Mouse (Mus musculus) cerebellum, postnatal 10 days (tissue): ENCODE data around the gene G430095P16Rik.
A peak's percentile ranks its signal among the peaks of the same experiment; 100 is the strongest.

ENCODE experiments used
- DNase-seq, 2 experiments: peaks; one replicate each; pipeline ENCODE4 v3.0.0; 2021; ENCODE audit warnings: mixed read lengths in 2 of 2

The G430095P16Rik gene

DNA sequence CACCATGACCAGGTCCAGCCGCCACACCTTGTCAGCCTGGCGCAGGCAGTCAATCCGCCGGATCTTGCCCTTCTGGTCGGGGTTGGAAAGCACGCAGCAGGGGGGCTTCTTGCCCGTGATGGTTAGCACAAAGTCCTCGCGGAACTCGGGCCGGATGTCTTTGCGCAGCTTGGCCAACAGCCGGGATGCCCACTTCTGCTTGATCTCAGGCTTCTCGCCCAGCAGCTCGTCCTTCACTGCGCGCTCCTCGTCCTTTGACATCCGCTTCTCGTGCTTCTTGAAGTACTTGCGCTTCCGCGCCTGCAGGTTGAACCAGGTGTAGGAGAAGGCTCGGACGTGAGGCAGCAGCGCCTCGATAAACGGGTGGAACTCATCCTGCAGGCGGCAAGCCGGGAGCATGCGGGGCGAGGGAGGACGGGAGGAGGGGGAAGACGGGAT lies 49.2 kb downstream of the G430095P16Rik start:
- peak; percentile 91 to 93 for DNase-seq

DNA sequence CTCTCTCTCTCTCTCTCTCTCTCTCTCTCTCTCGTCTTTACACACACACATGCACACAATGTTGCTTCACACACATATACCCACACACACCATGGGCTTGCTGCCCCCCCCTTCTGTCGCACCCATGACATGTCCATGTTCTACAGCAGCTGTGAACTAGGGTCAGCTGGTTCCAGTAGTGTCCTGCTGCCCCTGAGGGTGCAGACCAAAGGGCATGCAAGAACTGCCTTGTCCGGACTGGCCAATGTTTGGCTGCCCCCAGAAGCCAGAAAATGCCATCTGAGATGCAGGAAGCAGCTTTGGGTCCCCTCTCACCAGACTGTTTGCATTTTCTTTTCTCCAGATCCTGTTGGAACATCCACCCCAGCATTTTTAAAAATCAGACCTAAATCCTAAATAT lies 49.8 kb downstream of the G430095P16Rik start:
- DNase-seq: peak; percentile 63 to 70

DNA sequence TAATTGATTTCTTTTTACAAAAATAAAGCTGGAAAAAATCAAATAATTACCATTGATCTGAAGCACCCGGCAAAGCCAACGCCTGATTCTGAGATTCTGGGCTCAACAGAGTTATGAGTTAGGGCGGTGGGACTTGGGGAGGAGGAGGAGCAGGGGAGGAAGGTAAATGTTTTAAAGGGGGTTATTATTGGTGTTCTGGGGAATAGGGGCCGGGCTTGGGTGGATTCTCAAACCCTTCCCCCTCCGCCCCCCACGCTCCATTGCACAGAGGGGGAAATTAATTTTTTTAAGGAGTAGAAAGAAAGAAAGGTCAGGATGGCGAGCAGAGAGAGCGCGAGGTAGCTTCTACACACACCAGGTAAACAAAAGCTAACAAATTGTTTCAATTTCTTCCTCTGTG lies 50.5 kb downstream of the G430095P16Rik start:
- peak; percentile 85 to 90 for DNase-seq

DNA sequence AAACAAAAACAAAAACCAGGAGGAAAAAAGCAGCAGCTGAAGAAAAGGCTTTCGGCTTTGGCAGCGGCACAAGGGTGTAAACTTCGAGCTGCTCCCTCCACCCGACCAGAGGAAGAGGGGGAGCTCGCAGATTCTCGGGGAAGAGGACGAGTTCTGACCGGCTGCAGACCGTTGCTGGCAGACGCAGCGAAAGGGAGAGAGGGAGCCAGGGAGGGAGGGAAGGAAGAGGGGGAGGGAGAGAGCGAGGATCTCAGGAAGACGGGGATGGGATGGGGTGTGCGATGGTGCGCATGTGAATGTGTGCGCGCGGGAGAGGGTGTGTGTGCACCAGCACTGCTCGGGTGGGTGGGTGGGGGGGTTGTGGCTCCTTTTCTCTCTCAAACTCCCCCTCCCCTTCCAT lies 51.0 kb downstream of the G430095P16Rik start:
- peak; percentile 93 to 96 for DNase-seq

DNA sequence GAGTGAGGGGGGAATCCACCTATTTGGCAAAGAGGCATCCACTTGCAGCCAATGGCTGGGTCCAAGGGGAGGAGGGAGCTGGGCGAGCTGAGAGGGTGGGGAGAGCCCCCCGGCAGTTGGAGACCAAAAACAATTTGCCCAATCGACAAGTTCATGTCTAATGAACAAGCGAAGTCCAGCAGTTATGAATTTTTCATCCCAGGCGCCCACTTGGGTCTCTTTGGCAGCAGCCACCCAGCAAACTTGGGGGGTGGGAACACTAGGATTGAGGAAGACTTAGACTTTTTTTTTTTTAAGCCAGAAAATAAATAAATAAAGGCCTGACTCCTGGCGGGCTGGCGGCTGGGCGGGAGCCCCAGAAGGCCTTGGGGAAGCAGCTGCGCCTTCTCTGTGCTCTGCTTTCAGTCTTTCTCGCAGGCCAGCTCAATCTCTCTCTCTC lies 51.7 kb downstream of the G430095P16Rik start:
- peak; percentile 89 to 94 for DNase-seq

DNA sequence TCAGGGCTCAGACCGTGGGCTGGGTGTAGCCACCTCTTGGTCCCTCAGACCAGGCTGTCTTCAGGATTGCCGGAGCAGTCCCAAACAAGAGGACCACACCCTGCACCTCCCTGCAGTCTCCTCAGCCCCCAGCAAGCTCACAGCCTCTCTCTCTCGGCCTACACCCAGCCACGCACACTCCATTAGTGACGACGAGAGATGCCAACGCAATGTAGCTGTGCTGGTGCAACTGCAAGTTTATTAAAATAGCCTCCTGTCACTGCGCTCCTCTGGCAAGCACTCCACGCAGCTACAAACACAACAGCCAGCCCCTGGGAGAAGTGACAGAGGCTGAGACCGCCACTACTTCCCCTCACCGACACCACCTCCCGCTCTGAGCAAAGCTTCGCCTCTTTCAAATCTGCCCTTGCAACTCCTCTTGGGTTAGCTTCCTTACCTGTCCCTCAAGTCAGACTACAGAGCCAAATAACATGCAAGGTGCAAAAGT lies 52.3 kb downstream of the G430095P16Rik start:
- peak in 1 of 2 experiments; percentile 57 for DNase-seq

DNA sequence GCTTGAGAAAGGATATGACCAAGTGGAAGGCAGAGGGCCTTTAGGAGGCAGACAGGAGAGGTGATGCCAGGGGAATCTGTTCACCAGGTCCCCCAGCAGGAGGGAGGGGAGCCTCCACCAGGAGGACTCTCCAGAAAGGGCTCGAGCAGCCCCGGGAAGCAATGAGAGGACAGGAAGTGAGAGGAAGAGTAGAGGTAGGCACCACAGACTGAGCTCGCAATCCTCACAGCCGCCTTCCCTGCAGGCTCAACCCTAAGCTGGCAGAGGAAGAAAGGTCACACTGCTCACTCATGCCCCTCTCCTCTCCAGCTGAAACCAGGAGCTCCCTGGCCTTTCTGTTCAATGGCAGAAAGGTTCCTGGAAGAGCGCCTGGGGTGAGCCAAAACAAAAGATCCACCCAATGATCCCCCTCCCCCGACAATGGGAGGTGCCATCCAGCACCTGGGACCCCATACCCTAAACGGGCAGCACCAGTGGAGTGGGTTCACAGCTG lies 52.9 kb downstream of the G430095P16Rik start:
- DNase-seq: peak; percentile 69 to 71
